Mouse (Mus musculus) liver, embryonic 13.5 days (tissue): Measurements from ENCODE around the gene Cirbp. TPM values are rescaled to one million over a fixed set of nuclear protein-coding genes. Genes with fewer than 3 reads are reported as not detected.

ENCODE experiments used
- ATAC-seq: fragments of 200-750 bp; cut with Nextera tagmentation; 2 replicates; pipeline ENCODE4 v1.8.0; 2017; ENCODE audit warnings: low read depth, mild to moderate bottlenecking, moderate number of reproducible peaks, moderate library complexity
- DNase-seq: peaks from one replicate; pipeline ENCODE4 v3.0.0; 2022
- H3K27ac ChIP-seq: fragments of 300-500 bp; sonication (generic); 2 replicates; pipeline ENCODE4 v1.5.1; 2015; ENCODE audit warnings: moderate library complexity, mild to moderate bottlenecking, inconsistent platforms
- H3K27me3 ChIP-seq: fragments of 300-500 bp; sonication (generic); 2 replicates; pipeline ENCODE4 v1.6.1; 2015; ENCODE audit warnings: mild to moderate bottlenecking, inconsistent platforms
- H3K36me3 ChIP-seq: fragments of 300-500 bp; sonication (generic); 2 replicates; pipeline ENCODE4 v1.6.1; 2015; ENCODE audit warnings: mild to moderate bottlenecking, inconsistent platforms
- H3K4me1 ChIP-seq: fragments of 300-500 bp; sonication (generic); replicated peaks from 2 replicates; pipeline ENCODE4 v1.6.1; 2015; ENCODE audit warnings: inconsistent platforms
- H3K4me2 ChIP-seq: fragments of 300-500 bp; sonication (generic); 2 replicates; pipeline ENCODE4 v1.6.1; 2015; ENCODE audit warnings: inconsistent platforms, mild to moderate bottlenecking, moderate library complexity
- H3K4me3 ChIP-seq: fragments of 300-500 bp; sonication (generic); replicated peaks from 2 replicates; pipeline ENCODE4 v1.5.1; 2015; ENCODE audit warnings: mild to moderate bottlenecking, inconsistent platforms
- H3K9ac ChIP-seq: fragments of 300-500 bp; sonication (generic); 2 replicates; pipeline ENCODE4 v1.6.1; 2015; ENCODE audit warnings: mild to moderate bottlenecking, inconsistent platforms
- H3K9me3 ChIP-seq: fragments of 300-500 bp; sonication (generic); replicated peaks from 2 replicates; pipeline ENCODE4 v1.6.1; 2016; ENCODE audit warnings: inconsistent platforms
- WGBS: fragments of 180-500 bp; shearing (Covaris S2); methylation state at CpG from one replicate; pipeline ENCODE4 v1.1.7; 2015; ENCODE audit not compliant: insufficient replicate concordance; 5-methylcytosine and 5-hydroxymethylcytosine counted together
- polyA plus RNA-seq: library from polyadenylated mRNA; unstranded; fragments of >200 nt; fragmentation: Nextera tagmentation; extraction: Ambion mirVana; gene quantifications from 2 replicates; pipeline ENCODE4 v1.2.1, GENCODE M21; 2015

Cirbp gene
- polyA plus RNA-seq, 1 experiment from 2014 or later: 21.9 TPM

DNA sequence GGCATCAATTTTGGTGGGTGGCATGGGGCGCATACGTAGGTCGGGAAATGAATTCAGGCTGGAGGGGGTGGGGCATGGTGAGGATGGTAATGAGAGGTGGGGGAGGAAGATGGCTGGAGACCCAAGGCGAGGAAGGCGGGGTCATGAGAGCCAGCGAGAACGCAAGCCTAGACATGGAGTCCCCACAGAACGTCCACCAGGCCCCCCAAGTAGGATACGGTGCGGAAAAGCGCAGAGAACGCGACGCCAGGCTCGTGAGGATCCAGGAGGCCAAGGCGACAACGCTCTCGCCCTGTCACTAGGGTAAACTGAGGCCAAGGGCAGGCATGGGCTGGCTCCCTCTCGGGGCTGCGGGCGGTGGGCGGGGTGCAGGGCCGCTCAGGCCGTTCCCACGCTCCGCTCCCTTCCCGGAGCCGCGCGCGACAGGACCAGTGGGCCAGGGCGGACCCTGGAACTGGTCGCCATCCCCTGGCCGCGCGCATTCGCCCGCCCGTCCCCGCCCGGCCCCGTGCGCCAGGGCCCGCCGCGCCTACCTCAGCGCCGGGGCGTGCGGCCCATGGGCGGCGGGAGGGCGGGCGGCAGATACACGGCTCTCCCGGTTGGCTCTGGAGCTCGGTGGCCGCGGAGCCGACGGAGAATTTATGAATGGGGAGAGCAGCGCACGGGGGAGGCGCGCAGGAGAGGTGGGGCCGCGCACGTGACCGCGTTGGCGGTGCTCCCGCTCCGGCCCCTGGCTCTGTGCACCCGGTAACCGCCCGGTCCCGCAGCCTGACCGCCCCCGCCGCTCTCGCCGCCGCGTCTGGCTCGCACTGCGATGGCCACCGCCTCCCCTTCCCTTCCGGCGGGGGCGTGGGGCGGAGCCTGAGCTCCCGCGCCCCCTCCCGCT, 27.0 kb upstream of the Cirbp start, which contains the start of gene Atp5d:
Gene Atp5d, plus strand, starts transcription at position 80 of the 886 bp plus-strand sequence.
- Histone ChIP-seq H3K36me3 (peaks cover 7% of the 10 kb centered on the region), H3K27me3 (peaks cover 55% of the 10 kb centered on the region), H3K4me3 (peak within 1 kb of the TSS; percentile 67), H3K27ac (peak within 1 kb of the TSS; percentile 53), H3K4me1 (peaks cover 76% of the 10 kb centered on the region), H3K4me2 (peak within 1 kb of the TSS; percentile 96), H3K9me3 (no peaks in the 10 kb centered on the region), H3K9ac (peak within 1 kb of the TSS; percentile 71)
- ATAC-seq (peak; percentile 12), DNase-seq (peak; percentile 64)
- under 1% methylated on average over 87 of the region's 94 CpGs for WGBS

DNA sequence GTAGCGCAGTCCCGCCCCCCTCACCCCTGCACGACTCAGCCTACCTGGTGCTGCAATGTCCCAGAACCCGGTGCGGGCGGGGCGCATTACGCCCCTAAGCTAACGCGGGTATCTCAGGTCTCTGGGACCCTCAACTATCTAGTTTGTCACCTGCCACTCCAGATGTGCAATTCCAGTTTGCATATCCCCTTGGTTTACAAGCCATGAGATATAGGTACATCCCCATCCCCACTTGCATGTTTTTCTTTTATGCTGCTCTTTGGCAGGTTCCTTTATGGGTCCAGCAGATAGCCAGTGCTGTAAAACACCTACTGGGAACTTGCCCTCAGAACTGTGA, 26.4 kb upstream of the Cirbp start:
- Histone ChIP-seq H3K9me3 (no peaks in the 10 kb centered on the region), H3K4me2 (peak overlapping the region; percentile 96), H3K4me1 (peaks cover 82% of the 10 kb centered on the region), H3K9ac (peak overlapping the region; percentile 71), H3K36me3 (peaks cover 13% of the 10 kb centered on the region), H3K27ac (peak overlapping the region; percentile 53), H3K4me3 (peak overlapping the region; percentile 67), H3K27me3 (peaks cover 55% of the 10 kb centered on the region)
- no peak for ATAC-seq
- no peak for DNase-seq
- WGBS: 1% methylated on average over 9 of the region's 10 CpGs

DNA sequence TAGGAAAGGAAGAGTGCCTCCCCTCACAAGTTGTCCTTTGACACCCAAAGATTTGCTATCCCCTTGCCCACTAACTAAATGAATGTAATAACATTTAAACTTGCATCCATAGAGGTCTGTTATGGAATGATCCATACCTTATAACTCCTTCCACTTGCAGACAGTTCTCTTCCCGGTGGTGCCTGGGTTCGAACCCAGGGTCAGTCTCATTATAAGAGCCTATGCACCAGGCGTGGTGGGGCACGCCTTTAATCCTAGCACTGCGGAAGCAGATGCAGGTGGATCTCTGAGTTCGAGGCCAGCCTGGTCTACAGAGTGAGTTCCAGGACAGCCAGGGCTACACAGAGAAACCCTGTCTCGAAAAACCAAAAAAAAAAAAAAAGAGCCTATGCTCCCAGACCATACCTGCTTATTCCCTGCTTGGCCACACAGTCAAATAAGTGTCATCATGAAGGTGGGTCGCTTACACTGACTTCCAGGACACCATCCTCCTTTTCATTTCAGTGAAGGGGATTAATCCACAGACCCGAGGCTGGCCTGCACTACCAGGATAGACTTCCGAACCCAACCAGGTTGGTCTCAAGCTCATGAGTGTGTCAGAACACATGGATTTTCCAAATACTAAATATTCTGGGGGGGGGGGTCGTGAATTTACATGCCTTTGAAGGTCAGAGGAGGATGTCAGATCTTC, 25.7 kb upstream of the Cirbp start:
- H3K9me3 ChIP-seq: no peaks in the 10 kb centered on the region
- no peak for ATAC-seq
- WGBS: 65% methylated on average over 11 of the region's 11 CpGs
- no peak for DNase-seq
- H3K4me3 ChIP-seq: no peak overlapping the region
- H3K27ac ChIP-seq: peak overlapping the region; percentile 82
- peaks cover 49% of the 10 kb centered on the region for H3K27me3 ChIP-seq
- peak overlapping the region; percentile 74; the same call in 1 of the 2 replicates for H3K9ac ChIP-seq
- H3K36me3 ChIP-seq: peaks cover 21% of the 10 kb centered on the region
- peaks cover 90% of the 10 kb centered on the region for H3K4me1 ChIP-seq
- peak overlapping the region; percentile 96 for H3K4me2 ChIP-seq

DNA sequence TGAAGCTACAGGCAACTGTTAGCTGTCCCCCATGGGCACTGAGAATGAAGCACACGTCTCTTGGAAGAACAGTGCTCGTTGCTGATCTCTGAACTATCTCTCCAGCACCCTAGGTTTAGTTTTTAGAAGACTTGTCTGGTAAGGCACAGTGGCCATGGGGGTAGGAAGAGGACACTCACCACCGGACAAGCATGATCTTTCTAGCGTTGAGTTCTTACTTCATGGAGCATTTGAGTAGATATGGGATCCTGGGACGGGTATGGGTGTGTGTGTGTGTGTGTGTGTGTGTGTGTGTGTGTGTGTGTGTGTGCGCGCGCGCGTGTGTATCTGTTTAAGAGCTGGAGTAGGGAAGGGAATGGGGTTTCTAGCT, 25.1 kb upstream of the Cirbp start, which contains the start of gene Cbarp:
Gene Cbarp, minus strand, starts transcription at position 170 of the 370 bp plus-strand sequence.
- H3K4me1 ChIP-seq: peaks cover 92% of the 10 kb centered on the region

DNA sequence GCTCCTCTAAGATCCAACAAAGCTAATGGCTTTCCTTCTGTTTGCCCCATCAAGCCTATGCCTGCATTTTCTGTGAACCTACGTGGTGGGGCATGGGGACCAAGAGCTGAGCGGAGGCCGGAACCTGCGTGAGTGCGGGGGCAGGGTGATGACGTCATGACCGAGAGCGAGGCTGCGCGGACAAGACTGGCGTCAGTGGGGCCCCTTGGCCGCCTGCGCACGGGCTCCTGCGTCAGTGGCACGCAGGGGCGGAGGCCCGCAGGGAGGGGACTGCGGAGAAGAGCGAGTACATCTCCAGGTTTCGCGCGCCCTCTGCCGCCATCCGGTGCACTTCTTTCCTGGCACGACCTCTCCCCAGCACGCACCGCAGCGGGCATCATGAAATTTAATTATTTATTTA, 24.5 kb upstream of the Cirbp start:
- no peaks in the 10 kb centered on the region for H3K9me3 ChIP-seq
- H3K27ac ChIP-seq: peak overlapping the region; percentile 82
- DNase-seq: peak; percentile 97
- under 1% methylated on average over 29 of the region's 29 CpGs for WGBS
- peaks cover 38% of the 10 kb centered on the region for H3K27me3 ChIP-seq
- H3K9ac ChIP-seq: peak overlapping the region; percentile 74
- peaks cover 32% of the 10 kb centered on the region for H3K36me3 ChIP-seq
- ATAC-seq: peak; percentile 75
- H3K4me2 ChIP-seq: peak overlapping the region; percentile 96
- H3K4me3 ChIP-seq: peak overlapping the region; percentile 82
- peaks cover 93% of the 10 kb centered on the region for H3K4me1 ChIP-seq

More for the DNA sequence above, 25.1 kb upstream of the Cirbp start, which contains the start of gene Cbarp:
- Histone ChIP-seq H3K36me3 (peaks cover 26% of the 10 kb centered on the region), H3K9me3 (no peaks in the 10 kb centered on the region), H3K9ac (peak within 1 kb of the TSS; percentile 74), H3K27ac (peak within 1 kb of the TSS; percentile 82), H3K4me2 (peak within 1 kb of the TSS; percentile 96), H3K4me3 (peak within 1 kb of the TSS; percentile 82), H3K27me3 (peaks cover 44% of the 10 kb centered on the region)
- DNase-seq (no peak), ATAC-seq (no peak)
- 66% methylated on average over 10 of the region's 10 CpGs for WGBS

DNA sequence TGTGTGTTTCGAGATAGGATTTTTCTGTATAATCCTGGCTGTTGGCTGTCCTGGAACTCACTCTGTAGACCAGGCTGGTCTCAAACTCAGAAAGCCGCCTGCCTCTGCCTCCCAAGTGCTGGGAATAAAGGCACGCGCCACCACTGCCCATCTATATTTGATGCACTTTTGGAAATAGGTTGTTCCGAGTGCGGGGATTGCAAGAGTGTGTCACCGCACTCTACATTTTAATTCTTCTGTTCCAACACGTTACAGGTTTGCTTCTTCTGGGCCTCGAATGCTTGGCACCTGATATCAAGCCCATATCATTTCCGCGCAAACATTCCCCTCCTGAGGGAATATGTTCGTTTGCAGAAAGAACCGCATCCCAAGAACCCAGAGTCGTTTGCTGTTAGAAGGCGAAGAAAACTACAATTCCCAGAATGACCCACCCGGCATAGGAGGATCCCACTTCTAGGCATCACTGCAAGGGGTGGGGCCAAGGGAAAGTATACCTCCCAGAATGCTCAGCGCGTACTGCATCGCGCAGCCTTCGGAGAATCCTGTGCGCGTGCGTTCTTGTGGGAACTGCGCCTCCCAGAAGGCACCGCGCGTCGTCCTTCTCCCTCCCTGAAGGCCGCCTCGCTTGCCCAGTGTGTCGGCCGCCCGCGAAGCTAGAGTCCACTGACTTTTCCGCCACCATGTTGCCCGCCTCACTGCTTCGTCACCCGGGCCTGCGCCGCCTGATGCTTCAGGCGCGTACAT, 23.8 kb upstream of the Cirbp start:
- H3K9me3 ChIP-seq: no peaks in the 10 kb centered on the region
- peak overlapping the region; percentile 95 for H3K27ac ChIP-seq
- DNase-seq (peak; percentile 97), ATAC-seq (peak; percentile 81)
- WGBS: 1% methylated on average over 43 of the region's 43 CpGs
- peaks cover 36% of the 10 kb centered on the region for H3K36me3 ChIP-seq
- peak overlapping the region; percentile 82 for H3K4me3 ChIP-seq
- H3K4me2 ChIP-seq: peak overlapping the region; percentile 96
- peak overlapping the region; percentile 93 for H3K9ac ChIP-seq
- H3K4me1 ChIP-seq: peaks cover 93% of the 10 kb centered on the region
- peaks cover 31% of the 10 kb centered on the region for H3K27me3 ChIP-seq

DNA sequence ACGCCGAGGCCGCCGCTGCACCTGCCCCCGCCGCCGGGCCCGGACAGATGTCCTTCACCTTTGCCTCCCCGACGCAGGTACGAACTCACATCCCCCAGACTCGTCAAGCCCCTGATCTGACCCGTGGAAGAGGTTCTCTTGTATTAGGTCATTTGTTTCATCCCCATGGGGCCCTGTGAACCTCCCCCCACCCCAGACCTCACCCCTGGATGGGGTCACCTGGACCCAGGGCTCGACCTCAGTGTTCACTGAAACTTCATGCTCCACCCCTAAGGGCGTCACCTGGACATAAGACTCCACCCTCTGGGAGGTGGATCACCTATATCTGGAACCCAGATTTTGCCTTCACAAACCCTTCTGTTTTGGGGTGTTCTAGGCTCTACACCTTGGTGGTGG, 23.3 kb upstream of the Cirbp start:
- Histone ChIP-seq H3K4me1 (peaks cover 93% of the 10 kb centered on the region), H3K4me3 (peak overlapping the region; percentile 82), H3K27me3 (peaks cover 25% of the 10 kb centered on the region), H3K9me3 (no peaks in the 10 kb centered on the region), H3K27ac (peak overlapping the region; percentile 95), H3K9ac (peak overlapping the region; percentile 93), H3K4me2 (peak overlapping the region; percentile 96), H3K36me3 (peaks cover 36% of the 10 kb centered on the region)
- ATAC-seq: peak; percentile 24
- peak; percentile 59 for DNase-seq
- WGBS: 0% methylated on average over 15 of the region's 15 CpGs

DNA sequence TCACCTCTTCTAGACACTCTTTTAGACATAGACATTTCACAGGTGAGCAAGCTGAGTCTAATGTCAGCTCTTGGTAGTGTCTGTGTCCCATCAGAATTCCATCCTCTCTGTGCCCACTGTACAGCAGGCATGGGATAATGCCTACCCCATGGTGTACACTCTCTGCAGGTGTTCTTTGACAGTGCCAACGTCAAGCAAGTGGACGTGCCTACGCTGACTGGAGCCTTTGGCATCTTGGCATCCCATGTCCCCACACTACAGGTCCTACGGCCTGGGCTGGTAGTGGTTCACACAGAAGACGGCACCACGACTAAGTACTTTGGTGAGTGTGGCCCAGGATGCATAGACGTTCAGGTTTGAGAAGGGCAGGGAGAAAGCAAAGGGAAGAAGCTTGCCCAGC, 22.1 kb upstream of the Cirbp start:
- Histone ChIP-seq H3K27ac (no peak overlapping the region), H3K9me3 (no peaks in the 10 kb centered on the region), H3K36me3 (peaks cover 36% of the 10 kb centered on the region), H3K4me3 (peak overlapping the region; percentile 82), H3K4me1 (peaks cover 91% of the 10 kb centered on the region), H3K4me2 (peak overlapping the region; percentile 96), H3K9ac (peak overlapping the region; percentile 14; the same call in 1 of the 2 replicates), H3K27me3 (peaks cover 14% of the 10 kb centered on the region)
- DNase-seq (no peak), ATAC-seq (no peak)
- 88% methylated on average over 7 of the region's 7 CpGs for WGBS

DNA sequence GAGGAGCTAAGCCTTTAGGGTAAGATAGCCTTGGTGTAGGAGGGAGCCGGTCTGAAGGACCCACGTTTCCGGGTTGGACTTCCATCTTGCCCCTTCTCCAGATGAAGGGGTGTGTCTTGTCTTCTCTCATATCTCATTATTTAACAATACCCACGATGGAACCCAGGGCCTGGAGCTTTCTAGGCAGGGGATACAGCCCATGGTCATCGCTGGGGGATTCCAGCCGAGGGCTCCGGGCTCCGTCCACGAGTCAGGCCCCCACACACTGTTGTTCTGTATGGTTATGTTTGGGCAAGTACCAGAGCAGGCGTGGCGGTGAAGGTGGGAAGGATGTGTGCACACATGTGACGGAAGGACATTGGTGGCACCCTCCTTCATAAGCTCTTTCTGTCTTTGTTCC, 21.6 kb upstream of the Cirbp start:
- Histone ChIP-seq H3K9ac (no peak overlapping the region), H3K27ac (peak overlapping the region; percentile 98; the same call in 1 of the 2 replicates), H3K4me1 (peaks cover 86% of the 10 kb centered on the region), H3K4me3 (0 out of 2 replicates have a peak overlapping the region, but pooled peaks have one; percentile 82), H3K9me3 (no peaks in the 10 kb centered on the region), H3K27me3 (peaks cover 9% of the 10 kb centered on the region), H3K36me3 (peaks cover 36% of the 10 kb centered on the region), H3K4me2 (no peak overlapping the region)
- 89% methylated on average over 12 of the region's 12 CpGs for WGBS
- DNase-seq (no peak), ATAC-seq (no peak)

DNA sequence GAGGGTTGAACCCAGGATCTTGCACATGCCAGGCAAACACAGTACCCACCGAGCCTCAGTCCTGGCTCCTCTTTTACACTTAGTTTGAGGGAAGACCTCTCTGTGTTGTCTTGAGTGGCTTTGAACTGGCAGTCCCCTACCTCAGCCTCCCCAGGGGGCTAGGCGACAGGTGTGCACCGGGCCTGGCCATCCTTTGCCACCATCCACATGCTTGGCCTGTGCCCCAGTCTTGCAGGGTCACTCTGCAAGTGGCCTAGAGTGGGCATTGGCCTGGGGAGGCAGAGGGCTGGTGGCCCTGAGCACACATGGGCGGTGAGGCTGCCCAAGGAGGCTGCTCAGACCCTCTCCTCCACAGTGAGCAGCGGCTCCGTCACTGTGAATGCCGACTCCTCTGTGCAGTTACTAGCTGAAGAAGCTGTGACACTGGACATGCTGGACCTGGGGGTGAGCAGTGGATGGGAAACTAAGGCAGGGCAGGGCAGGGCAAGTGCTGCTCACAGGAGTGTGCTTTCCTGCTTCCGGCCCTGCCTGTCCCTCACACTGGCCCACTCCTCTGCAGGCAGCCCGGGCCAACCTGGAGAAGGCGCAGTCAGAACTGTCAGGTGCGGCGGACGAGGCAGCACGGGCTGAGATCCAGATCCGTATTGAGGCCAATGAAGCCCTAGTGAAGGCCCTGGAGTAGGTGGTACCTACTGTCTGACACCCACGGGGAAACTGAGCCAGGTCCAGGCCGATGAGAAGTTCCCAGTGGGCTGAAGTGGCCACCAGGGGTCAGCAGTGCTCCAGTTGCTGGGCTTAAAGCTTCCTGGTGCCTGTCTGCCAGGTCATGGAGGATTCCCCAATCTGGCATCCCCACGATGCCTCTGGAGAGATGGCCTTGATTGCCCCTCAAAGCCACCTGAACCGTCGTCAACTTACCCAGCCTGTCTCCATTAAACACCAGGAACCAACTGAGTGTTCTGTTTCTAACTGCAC, 20.6 kb upstream of the Cirbp start:
- Histone ChIP-seq H3K4me1 (peaks cover 82% of the 10 kb centered on the region), H3K4me3 (no peak overlapping the region), H3K9me3 (no peaks in the 10 kb centered on the region), H3K9ac (peak overlapping the region; percentile 90), H3K4me2 (peak overlapping the region; percentile 99), H3K36me3 (peaks cover 42% of the 10 kb centered on the region), H3K27ac (peak overlapping the region; percentile 98), H3K27me3 (no peaks in the 10 kb centered on the region)
- DNase-seq (peak; percentile 61), ATAC-seq (no peak)
- WGBS: 71% methylated on average over 20 of the region's 20 CpGs
